Mouse (Mus musculus) liver, postnatal 0 days (tissue): ENCODE measurements around the gene Fam114a1.

ENCODE experiments used
- CTCF ChIP-seq: sonication (generic); IDR thresholded peaks from 2 replicates; pipeline ENCODE4 v1.5.1; 2016; ENCODE audit warnings: antibody characterized with exemption, low read depth
- EP300 ChIP-seq: IDR thresholded peaks from 2 replicates; pipeline ENCODE4 v1.6.1; 2016; ENCODE audit warnings: antibody characterized with exemption, low read depth, mild to moderate bottlenecking

GRCm38 (mm10) chr5:65026776-65027175 lies 56.9 kb downstream of the Fam114a1 start:
- TF ChIP-seq CTCF (no peak), EP300 (no peak)
